Mouse (Mus musculus) bone marrow, adult 2 months (tissue): ENCODE results near the gene Tenm3.

ENCODE experiments used
- CTCF ChIP-seq: fragments of 200-500 bp; IDR thresholded peaks from 2 replicates; pipeline ENCODE4 v1.5.1; 2011; ENCODE audit warnings: low read length, control low read depth; ENCODE audit not compliant: control insufficient read depth, insufficient read depth
- POLR2A ChIP-seq: fragments of 200-500 bp; IDR thresholded peaks from 2 replicates; pipeline ENCODE4 v1.6.1; 2011; ENCODE audit warnings: low read depth, mild to moderate bottlenecking, control low read depth, low read length, borderline replicate concordance; ENCODE audit not compliant: control insufficient read depth

GRCm38 (mm10) chr8:48740147-48740881 lies 103.4 kb downstream of the Tenm3 start:
- TF ChIP-seq CTCF (no peak), POLR2A (no peak)
